Mouse (Mus musculus): ENCODE data around the gene Apba1.

Apba1 gene

GRCm38 (mm10) chr19:23758554-23759321 is at the start of gene Apba1:
Gene Apba1 (plus strand): TSS chr19:23758887.
- DNase-seq (ENCODE audit: low read depth, low spot score): peak; percentile 60

DNA sequence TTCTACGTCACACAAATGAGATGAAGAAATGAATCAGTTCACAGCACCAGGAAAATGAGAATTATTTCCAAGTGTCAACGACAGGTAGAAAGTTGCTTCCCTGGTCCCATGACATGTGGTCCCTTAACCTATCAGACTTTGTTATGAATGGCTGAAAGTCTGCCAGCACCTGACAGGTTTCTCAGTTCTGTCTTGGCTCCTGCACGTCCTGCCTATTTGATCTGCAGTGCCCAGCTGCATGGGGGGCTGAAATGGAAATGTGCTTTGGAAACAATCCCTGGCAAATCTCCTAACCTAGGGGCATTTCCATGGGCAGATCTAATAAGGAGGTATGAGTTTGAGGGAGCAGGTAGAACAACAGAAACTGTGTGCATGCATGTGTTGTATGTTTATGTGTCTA is 12.2 kb upstream of the Apba1 start:
- DNase-seq (ENCODE audit: low read depth, low spot score): no peak

- no peak for DNase-seq (ENCODE audit: low read depth, low spot score)
Observed at GRCm38 (mm10) chr19:23757011-23757410, 1.7 kb upstream of the Apba1 start.

DNA sequence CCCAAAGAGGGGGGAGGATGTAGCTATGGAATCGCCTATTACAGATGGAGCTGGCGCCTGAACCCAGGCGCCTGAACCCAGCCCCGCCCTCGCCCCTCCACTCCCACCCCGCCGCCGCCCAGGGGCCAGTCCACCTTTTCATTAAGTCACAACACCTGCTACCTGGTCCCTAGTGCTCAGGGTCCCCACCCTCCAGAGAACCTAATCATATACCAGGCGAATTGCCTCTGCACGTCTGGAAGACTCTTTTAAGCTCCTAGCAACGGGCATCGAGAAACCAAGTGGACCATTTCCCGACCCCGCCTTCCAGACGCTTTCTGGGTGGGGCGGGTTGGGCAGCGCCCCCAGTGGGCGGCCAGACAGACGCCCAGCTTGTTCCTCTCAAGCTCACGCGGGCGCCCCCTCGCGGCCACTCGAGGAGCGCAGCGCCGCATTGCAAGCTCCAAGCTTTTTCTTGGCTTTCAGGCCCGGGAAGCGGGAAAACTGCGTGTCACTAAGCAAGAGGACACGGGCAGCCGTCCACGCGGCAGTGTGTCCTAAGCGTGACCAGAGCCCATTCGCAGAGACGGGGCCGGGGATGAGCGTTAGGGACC is 630 bp upstream of the Apba1 start:
- DNase-seq (ENCODE audit: low read depth, low spot score): peak; percentile 88

- DNase-seq (ENCODE audit: low read depth, low spot score): no peak
Observed at GRCm38 (mm10) chr19:23759322-23759945, 747 bp downstream of the Apba1 start.

DNA sequence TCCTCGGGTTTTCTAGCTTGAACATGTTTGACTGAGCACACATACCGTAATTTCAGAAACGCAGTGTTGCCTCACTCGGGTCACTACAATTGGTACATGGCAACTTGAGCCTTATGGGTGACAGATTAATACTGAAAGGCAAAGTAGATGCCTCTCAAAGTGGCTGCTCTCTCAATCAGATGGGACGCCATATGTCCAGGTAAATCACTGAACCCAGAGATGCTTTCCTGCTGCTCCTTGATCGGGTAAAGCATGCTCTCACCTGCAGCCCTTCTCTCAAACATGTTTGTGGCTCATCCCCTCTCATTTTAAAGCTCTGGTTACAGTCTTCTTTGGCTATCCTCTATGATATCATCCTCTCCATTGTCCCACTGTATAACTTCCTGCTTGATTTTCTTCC is 4.7 kb downstream of the Apba1 start:
- DNase-seq (ENCODE audit: low read depth, low spot score): no peak

DNA sequence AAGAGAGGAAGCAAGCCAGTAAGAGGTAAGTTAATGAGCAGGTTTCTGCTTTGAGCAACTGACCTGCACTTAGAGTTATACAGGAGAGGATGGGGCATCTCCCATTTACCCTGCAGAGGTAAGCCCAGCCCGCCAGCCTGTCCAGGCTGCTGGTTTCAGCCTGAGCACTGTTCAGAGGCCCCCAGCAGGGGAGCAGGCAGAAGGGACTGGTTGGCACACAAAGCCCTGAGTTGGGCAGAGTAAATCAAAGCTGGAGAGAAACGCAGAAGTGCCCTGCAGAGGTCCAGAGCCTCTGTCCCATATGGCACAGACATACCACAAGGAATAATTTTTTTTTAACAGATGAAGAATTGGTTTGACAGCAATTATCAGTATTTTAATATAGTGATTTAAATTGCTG is 5.4 kb downstream of the Apba1 start:
- DNase-seq (ENCODE audit: low read depth, low spot score): no peak

DNA sequence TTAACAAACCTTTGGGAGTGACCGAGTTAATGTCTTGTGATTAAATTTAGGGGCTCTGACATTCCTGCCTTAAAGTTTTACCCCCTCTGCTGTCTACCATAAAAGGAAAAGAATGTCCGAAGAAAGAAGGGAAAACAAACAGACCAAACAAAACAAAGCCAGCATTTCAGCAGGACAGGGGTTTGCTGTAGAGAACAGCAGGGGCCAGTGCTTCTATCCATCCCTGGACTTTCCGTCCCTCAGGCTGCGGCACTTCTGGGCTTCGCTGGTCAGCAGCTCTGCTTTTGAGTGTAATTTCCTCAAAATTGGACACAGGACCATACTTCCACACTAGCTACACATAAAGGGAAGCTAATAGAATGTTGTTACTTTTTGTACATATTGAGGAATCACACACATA is 10.2 kb downstream of the Apba1 start:
- DNase-seq (ENCODE audit: low read depth, low spot score): no peak

- DNase-seq (ENCODE audit: low read depth, low spot score): no peak
Observed at GRCm38 (mm10) chr19:23770494-23771423, 12.1 kb downstream of the Apba1 start.

- peak; percentile 24 for DNase-seq (ENCODE audit: low read depth, low spot score)
Observed at GRCm38 (mm10) chr19:23771971-23772370, 13.3 kb downstream of the Apba1 start.

- no peak for DNase-seq (ENCODE audit: low read depth, low spot score)
Observed at GRCm38 (mm10) chr19:23775356-23775755, 16.7 kb downstream of the Apba1 start.

- DNase-seq (ENCODE audit: low read depth, low spot score): no peak
Observed at GRCm38 (mm10) chr19:23779130-23779529, 20.4 kb downstream of the Apba1 start.

- DNase-seq (ENCODE audit: low read depth, low spot score): no peak
Observed at GRCm38 (mm10) chr19:23780105-23780504, 21.4 kb downstream of the Apba1 start.

- no peak for DNase-seq (ENCODE audit: low read depth, low spot score)
Observed at GRCm38 (mm10) chr19:23781968-23782367, 23.3 kb downstream of the Apba1 start.

GRCm38 (mm10) chr19:23788420-23789132 is 29.9 kb downstream of the Apba1 start:
- no peak for DNase-seq (ENCODE audit: low read depth, low spot score)

GRCm38 (mm10) chr19:23791704-23792103 is 33.0 kb downstream of the Apba1 start:
- DNase-seq (ENCODE audit: low read depth, low spot score): no peak

GRCm38 (mm10) chr19:23792559-23792958 is 33.9 kb downstream of the Apba1 start:
- DNase-seq (ENCODE audit: low read depth, low spot score): no peak

- DNase-seq (ENCODE audit: low read depth, low spot score): no peak
Observed at GRCm38 (mm10) chr19:23794491-23794890, 35.8 kb downstream of the Apba1 start.

DNA sequence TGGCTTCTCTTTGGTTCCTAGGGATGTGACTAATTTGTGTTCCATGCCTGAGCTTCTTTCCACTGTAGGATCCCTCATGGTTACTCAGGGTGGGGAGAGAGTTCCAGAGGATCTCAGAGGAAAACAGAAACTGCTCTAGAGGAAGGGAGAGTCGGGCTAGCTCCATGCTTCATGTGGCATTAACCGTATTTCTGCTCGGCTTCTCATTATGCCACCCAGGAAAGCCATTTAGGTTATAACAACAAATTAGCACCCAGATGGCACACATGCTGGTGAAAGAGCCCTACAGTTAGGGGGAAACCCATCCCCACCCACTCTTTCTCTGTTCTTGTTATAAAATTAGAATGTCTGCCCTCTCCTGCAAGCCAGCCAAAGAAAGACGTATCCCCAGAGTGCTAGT is 36.5 kb downstream of the Apba1 start:
- no peak for DNase-seq (ENCODE audit: low read depth, low spot score)

DNA sequence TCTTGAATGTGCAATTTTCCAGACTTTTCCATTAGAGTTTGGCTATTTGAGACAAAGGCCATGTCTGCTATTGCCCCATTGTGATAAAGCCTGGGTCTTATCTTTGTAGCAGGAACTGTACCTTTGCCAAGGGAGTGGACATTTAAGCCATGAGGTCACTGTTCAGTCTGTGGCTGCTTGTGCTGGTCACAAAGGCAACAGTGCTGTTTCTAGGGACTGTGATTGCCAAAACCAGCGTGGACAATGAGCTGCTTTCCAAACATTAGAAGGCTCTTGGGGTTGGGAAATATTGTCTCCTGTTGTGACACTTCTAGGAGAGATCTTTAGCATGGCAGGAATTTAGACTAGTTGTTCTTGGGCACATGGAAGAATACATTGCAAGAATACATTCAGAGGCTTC is 42.5 kb downstream of the Apba1 start:
- DNase-seq (ENCODE audit: low read depth, low spot score): no peak

DNA sequence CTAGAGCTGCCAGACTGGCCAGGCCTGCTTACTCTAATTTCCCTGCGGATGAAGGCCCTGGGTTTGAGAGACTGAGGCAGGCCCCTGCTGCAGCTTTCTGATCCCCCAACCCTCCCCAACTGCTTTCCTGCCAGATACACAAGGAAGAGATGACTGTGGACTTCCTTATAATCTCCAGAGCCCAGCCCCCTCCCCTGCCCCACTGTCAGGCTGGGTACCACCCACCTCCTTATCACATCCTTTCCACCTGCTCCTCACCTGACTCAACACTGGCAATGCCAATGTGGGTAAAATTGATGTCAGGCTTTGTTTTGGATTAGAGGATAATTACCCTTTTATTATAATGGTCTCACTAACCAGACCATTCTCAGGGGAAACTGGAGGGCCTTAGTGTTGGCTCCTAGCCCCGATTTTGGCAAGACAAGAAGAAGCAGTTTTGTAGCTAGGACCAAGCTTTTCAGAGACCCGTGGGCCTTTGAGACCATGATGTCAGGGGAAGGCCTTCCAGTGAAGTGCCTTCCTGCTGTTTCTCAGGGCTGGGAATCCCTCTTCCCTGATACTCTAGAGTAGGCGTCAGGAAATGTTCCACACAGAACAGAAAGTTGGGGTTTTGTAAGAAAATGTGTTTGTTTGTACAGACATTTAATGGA is 44.7 kb downstream of the Apba1 start:
- DNase-seq (ENCODE audit: low read depth, low spot score): no peak

Data from CD4-positive, CD25-positive, alpha-beta regulatory T cell, adult 2 months (primary cell).